Mouse (Mus musculus): ENCODE measurements around the gene Utrn. TPM values are rescaled to one million over a fixed set of nuclear protein-coding genes. Genes with fewer than 3 reads are reported as not detected.

Gene Utrn
- polyA plus RNA-seq, 1 experiment from 2014 or later: 75.8 TPM

DNA sequence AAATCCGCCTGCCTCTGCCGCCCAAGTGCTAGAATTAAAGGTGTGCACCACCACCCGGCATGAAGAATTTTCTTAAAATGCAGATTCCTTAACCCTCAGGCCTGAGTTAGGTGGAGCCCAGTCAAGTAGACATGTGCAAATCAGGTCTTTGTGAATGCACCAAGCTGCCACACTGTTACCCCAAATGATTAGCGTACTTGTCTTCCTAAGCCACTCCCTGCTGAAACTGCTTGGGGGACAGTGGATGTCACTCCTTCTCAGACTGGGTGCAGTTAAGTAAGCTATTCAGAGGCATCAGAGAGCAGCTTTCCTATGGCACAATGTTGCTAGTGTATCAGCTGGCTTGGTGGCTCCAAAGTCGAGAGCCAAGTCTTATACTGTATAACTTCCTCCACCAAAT lies 83.9 kb downstream of the Utrn start:
- H3K4me1 ChIP-seq (replicated peaks; ENCODE audit: control insufficient read depth, insufficient read depth, low read length): 0 out of 2 replicates have a peak, but pooled peaks cover 2% of the 10 kb centered on the region
- no peak overlapping the region for H3K4me2 ChIP-seq (ENCODE audit: low read depth, low read length)
- H3K4me3 ChIP-seq (ENCODE audit: low read length): no peak overlapping the region
- 89% methylated on average over 5 of the region's 5 CpGs for WGBS
- H3K27me3 ChIP-seq (ENCODE audit: control insufficient read depth, insufficient read depth, low read depth, low read length): no peaks in the 10 kb centered on the region
- H3K9ac ChIP-seq (ENCODE audit: low read length): no peak overlapping the region
- H3K36me3 ChIP-seq (ENCODE audit: control insufficient read depth, insufficient read depth, low read length): no peaks in the 10 kb centered on the region
- H3K9me3 ChIP-seq (ENCODE audit: control insufficient read depth, low read length): no peaks in the 10 kb centered on the region
- H3K27ac ChIP-seq (ENCODE audit: low read length): no peak overlapping the region
- ATAC-seq (ENCODE audit: low read depth): no peak

GRCm38 (mm10) chr10:12781381-12781907 lies 87.7 kb downstream of the Utrn start:
- ATAC-seq (ENCODE audit: low read depth): peak; percentile 66
- Histone ChIP-seq H3K4me3 (ENCODE audit: low read length) (no peak overlapping the region), H3K4me2 (ENCODE audit: low read depth, low read length) (no peak overlapping the region), H3K9me3 (ENCODE audit: control insufficient read depth, low read length) (peaks cover 7% of the 10 kb centered on the region; the same call in 1 of the 2 replicates), H3K9ac (ENCODE audit: low read length) (no peak overlapping the region), H3K36me3 (ENCODE audit: control insufficient read depth, insufficient read depth, low read length) (peaks cover 3% of the 10 kb centered on the region), H3K4me1 (replicated peaks; ENCODE audit: control insufficient read depth, insufficient read depth, low read length) (0 out of 2 replicates have a peak, but pooled peaks cover 2% of the 10 kb centered on the region), H3K27me3 (ENCODE audit: control insufficient read depth, insufficient read depth, low read depth, low read length) (no peaks in the 10 kb centered on the region), H3K27ac (ENCODE audit: low read length) (no peak overlapping the region)
- 64% methylated on average over 4 of the region's 4 CpGs for WGBS

GRCm38 (mm10) chr10:12773178-12773577 lies 96.0 kb downstream of the Utrn start:
- Histone ChIP-seq H3K4me2 (ENCODE audit: low read depth, low read length) (no peak overlapping the region), H3K4me3 (ENCODE audit: low read length) (no peak overlapping the region), H3K9me3 (ENCODE audit: control insufficient read depth, low read length) (peaks cover 5% of the 10 kb centered on the region; the same call in 1 of the 2 replicates), H3K36me3 (ENCODE audit: control insufficient read depth, insufficient read depth, low read length) (no peaks in the 10 kb centered on the region), H3K4me1 (replicated peaks; ENCODE audit: control insufficient read depth, insufficient read depth, low read length) (no peaks in the 10 kb centered on the region), H3K27ac (ENCODE audit: low read length) (no peak overlapping the region), H3K27me3 (ENCODE audit: control insufficient read depth, insufficient read depth, low read depth, low read length) (no peaks in the 10 kb centered on the region), H3K9ac (ENCODE audit: low read length) (no peak overlapping the region)
- no peak for ATAC-seq (ENCODE audit: low read depth)
- WGBS: 29% methylated on average over 6 of the region's 6 CpGs

- H3K4me1 ChIP-seq (replicated peaks; ENCODE audit: control insufficient read depth, insufficient read depth, low read length): no peaks in the 10 kb centered on the region
- WGBS: 90% methylated on average over 2 of the region's 2 CpGs
Measured at GRCm38 (mm10) chr10:12771511-12771910, 97.7 kb downstream of the Utrn start.

GRCm38 (mm10) chr10:12762668-12763067 lies 106.5 kb downstream of the Utrn start:
- no peak for ATAC-seq (ENCODE audit: low read depth)
- H3K4me2 ChIP-seq (ENCODE audit: low read depth, low read length): no peak overlapping the region
- no peak overlapping the region for H3K4me3 ChIP-seq (ENCODE audit: low read length)
- H3K27me3 ChIP-seq (ENCODE audit: control insufficient read depth, insufficient read depth, low read depth, low read length): no peaks in the 10 kb centered on the region
- no peaks in the 10 kb centered on the region for H3K9me3 ChIP-seq (ENCODE audit: control insufficient read depth, low read length)
- no peaks in the 10 kb centered on the region for H3K36me3 ChIP-seq (ENCODE audit: control insufficient read depth, insufficient read depth, low read length)
- 0 out of 2 replicates have a peak, but pooled peaks cover 2% of the 10 kb centered on the region for H3K4me1 ChIP-seq (replicated peaks; ENCODE audit: control insufficient read depth, insufficient read depth, low read length)
- 43% methylated on average over 3 of the region's 3 CpGs for WGBS
- no peak overlapping the region for H3K9ac ChIP-seq (ENCODE audit: low read length)
- H3K27ac ChIP-seq (ENCODE audit: low read length): no peak overlapping the region

More at GRCm38 (mm10) chr10:12771511-12771910, 97.7 kb downstream of the Utrn start:
- ATAC-seq (ENCODE audit: low read depth): no peak
- H3K4me3 ChIP-seq (ENCODE audit: low read length): no peak overlapping the region
- no peak overlapping the region for H3K27ac ChIP-seq (ENCODE audit: low read length)
- H3K9ac ChIP-seq (ENCODE audit: low read length): no peak overlapping the region
- H3K9me3 ChIP-seq (ENCODE audit: control insufficient read depth, low read length): no peaks in the 10 kb centered on the region
- H3K36me3 ChIP-seq (ENCODE audit: control insufficient read depth, insufficient read depth, low read length): no peaks in the 10 kb centered on the region
- no peak overlapping the region for H3K4me2 ChIP-seq (ENCODE audit: low read depth, low read length)
- H3K27me3 ChIP-seq (ENCODE audit: control insufficient read depth, insufficient read depth, low read depth, low read length): no peaks in the 10 kb centered on the region

- Histone ChIP-seq H3K4me1 (replicated peaks; ENCODE audit: control insufficient read depth, insufficient read depth, low read length) (0 out of 2 replicates have a peak, but pooled peaks cover 2% of the 10 kb centered on the region), H3K9me3 (ENCODE audit: control insufficient read depth, low read length) (no peaks in the 10 kb centered on the region), H3K36me3 (ENCODE audit: control insufficient read depth, insufficient read depth, low read length) (no peaks in the 10 kb centered on the region), H3K27ac (ENCODE audit: low read length) (no peak overlapping the region), H3K4me2 (ENCODE audit: low read depth, low read length) (no peak overlapping the region), H3K9ac (ENCODE audit: low read length) (no peak overlapping the region), H3K27me3 (ENCODE audit: control insufficient read depth, insufficient read depth, low read depth, low read length) (no peaks in the 10 kb centered on the region), H3K4me3 (ENCODE audit: low read length) (no peak overlapping the region)
- no peak for ATAC-seq (ENCODE audit: low read depth)
- 61% methylated on average over 6 of the region's 6 CpGs for WGBS
Measured at GRCm38 (mm10) chr10:12758702-12758988, 110.5 kb downstream of the Utrn start.

GRCm38 (mm10) chr10:12757943-12758701 lies 111.0 kb downstream of the Utrn start:
- Histone ChIP-seq H3K9ac (ENCODE audit: low read length) (no peak overlapping the region), H3K4me3 (ENCODE audit: low read length) (no peak overlapping the region), H3K9me3 (ENCODE audit: control insufficient read depth, low read length) (no peaks in the 10 kb centered on the region), H3K27ac (ENCODE audit: low read length) (no peak overlapping the region), H3K27me3 (ENCODE audit: control insufficient read depth, insufficient read depth, low read depth, low read length) (no peaks in the 10 kb centered on the region), H3K4me2 (ENCODE audit: low read depth, low read length) (no peak overlapping the region), H3K4me1 (replicated peaks; ENCODE audit: control insufficient read depth, insufficient read depth, low read length) (0 out of 2 replicates have a peak, but pooled peaks cover 2% of the 10 kb centered on the region), H3K36me3 (ENCODE audit: control insufficient read depth, insufficient read depth, low read length) (no peaks in the 10 kb centered on the region)
- peak; percentile 68; the same call in 1 of the 2 replicates for ATAC-seq (ENCODE audit: low read depth)
- 48% methylated on average over 5 of the region's 5 CpGs for whole genome bisulfite sequencing

DNA sequence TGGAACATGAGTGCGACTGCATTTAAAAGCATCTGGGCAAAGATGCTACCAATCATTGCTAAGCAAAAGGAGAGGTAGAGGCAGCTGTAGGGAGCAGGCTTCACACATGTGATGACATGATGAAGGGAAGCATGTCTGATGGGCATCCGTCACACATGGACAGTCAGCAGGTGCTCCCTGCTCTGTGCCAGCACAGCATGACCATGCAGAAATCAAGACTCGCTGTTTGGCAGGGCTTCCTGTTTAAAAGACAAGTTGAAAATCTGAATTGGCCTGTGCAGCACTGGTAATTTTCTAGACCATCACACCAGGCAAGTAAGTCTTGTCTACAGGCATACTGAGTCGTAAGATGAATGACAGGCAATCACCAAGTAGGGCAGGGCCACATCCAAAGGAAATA lies 112.5 kb downstream of the Utrn start:
- Histone ChIP-seq H3K4me1 (replicated peaks; ENCODE audit: control insufficient read depth, insufficient read depth, low read length) (0 out of 2 replicates have a peak, but pooled peaks cover 2% of the 10 kb centered on the region), H3K9me3 (ENCODE audit: control insufficient read depth, low read length) (no peaks in the 10 kb centered on the region), H3K9ac (ENCODE audit: low read length) (no peak overlapping the region), H3K4me3 (ENCODE audit: low read length) (no peak overlapping the region), H3K36me3 (ENCODE audit: control insufficient read depth, insufficient read depth, low read length) (no peaks in the 10 kb centered on the region), H3K27me3 (ENCODE audit: control insufficient read depth, insufficient read depth, low read depth, low read length) (no peaks in the 10 kb centered on the region), H3K27ac (ENCODE audit: low read length) (no peak overlapping the region), H3K4me2 (ENCODE audit: low read depth, low read length) (no peak overlapping the region)
- 87% methylated on average over 4 of the region's 4 CpGs for WGBS
- ATAC-seq (ENCODE audit: low read depth): no peak

DNA sequence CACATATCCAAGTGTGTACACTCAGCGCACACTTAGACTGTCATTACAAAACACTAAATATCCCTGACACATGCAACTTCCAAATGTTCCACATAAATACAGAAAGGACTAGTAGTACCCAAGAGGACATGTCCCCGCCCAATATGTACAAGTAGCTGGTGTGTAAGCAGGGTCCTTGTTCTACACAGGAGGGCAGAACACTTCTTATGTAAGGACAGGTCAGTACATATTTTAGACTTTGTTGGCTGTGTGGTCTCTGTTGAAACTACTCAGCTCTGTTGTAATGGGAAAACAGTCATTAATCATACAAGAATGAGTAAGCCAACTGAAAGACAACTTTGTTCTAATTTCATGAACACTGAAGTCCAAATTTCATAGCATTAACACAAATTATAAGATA lies 114.3 kb downstream of the Utrn start:
- ATAC-seq (ENCODE audit: low read depth): no peak
- H3K9ac ChIP-seq (ENCODE audit: low read length): no peak overlapping the region
- no peaks in the 10 kb centered on the region for H3K36me3 ChIP-seq (ENCODE audit: control insufficient read depth, insufficient read depth, low read length)
- H3K27ac ChIP-seq (ENCODE audit: low read length): no peak overlapping the region
- 0 out of 2 replicates have a peak, but pooled peaks cover 2% of the 10 kb centered on the region for H3K4me1 ChIP-seq (replicated peaks; ENCODE audit: control insufficient read depth, insufficient read depth, low read length)
- H3K4me2 ChIP-seq (ENCODE audit: low read depth, low read length): no peak overlapping the region
- H3K4me3 ChIP-seq (ENCODE audit: low read length): no peak overlapping the region
- no peaks in the 10 kb centered on the region for H3K9me3 ChIP-seq (ENCODE audit: control insufficient read depth, low read length)
- no peaks in the 10 kb centered on the region for H3K27me3 ChIP-seq (ENCODE audit: control insufficient read depth, insufficient read depth, low read depth, low read length)
- WGBS: 92% methylated on average over 2 of the region's 2 CpGs

Measured in lung, embryonic 16.5 days (tissue).